ENCODE assay signal across 8 mouse cellular contexts in genomic region chr1:152084638-152085345, GRCm38 (mm10). TPM values are rescaled to one million over a fixed set of nuclear protein-coding genes. Genes with fewer than 3 reads are reported as not detected.
DNase-seq lines count a peak whose midpoint lies in the region; ATAC-seq and TF ChIP-seq lines count a peak whose summit lies in the region.

No protein-coding gene starts in this region.

- H3K4me3 ChIP-seq in ES-Bruce4 (ENCODE audit: low read depth, low read length): peak overlapping the region; percentile 81
- peak overlapping the region; percentile 43 for H3K4me3 ChIP-seq in brown adipose tissue, adult 24 weeks (ENCODE audit: insufficient read depth, low read depth, low read length)
- peak overlapping the region; percentile 58 for H3K4me3 ChIP-seq in gastrocnemius, adult 2 months
- no peak overlapping the region for H3K4me3 ChIP-seq in hindbrain, embryonic 14.5 days (replicated peaks; ENCODE audit: low read length)
- H3K4me3 ChIP-seq in liver, embryonic 11.5 days (ENCODE audit: low read depth, low read length): no peak overlapping the region; the same call in 1 of the 2 replicates

- TF ChIP-seq EP300 in ES-Bruce4 (IDR thresholded peaks at IDR 0.05; ENCODE audit: insufficient read depth, low read depth, low read length): no peak

- TF ChIP-seq POLR2A in ES-Bruce4 (IDR thresholded peaks at IDR 0.05; ENCODE audit: insufficient read depth, low read length): no peak

- no peaks in the 10 kb centered on the region for H3K9me3 ChIP-seq in ES-Bruce4 (replicated peaks; ENCODE audit: control insufficient read depth, insufficient read depth, low read length, poor library complexity, severe bottlenecking)
- H3K9me3 ChIP-seq in hindbrain, embryonic 14.5 days (ENCODE audit: control insufficient read depth, low read length): no peaks in the 10 kb centered on the region
- H3K9me3 ChIP-seq in liver, embryonic 11.5 days (ENCODE audit: control insufficient read depth, low read length): no peaks in the 10 kb centered on the region

- peak; percentile 81 for DNase-seq in gastrocnemius, adult 2 months
- no peak for DNase-seq in hindbrain, embryonic 14.5 days (ENCODE audit: low spot score)
- no peak for DNase-seq in liver, embryonic 11.5 days (ENCODE audit: low spot score)
- no peak for DNase-seq in adipocyte (ENCODE audit: low spot score)
- DNase-seq in spleen, postnatal 4 days (ENCODE audit: low spot score in 2 of 2): no peak

- H3K27me3 ChIP-seq in ES-Bruce4 (ENCODE audit: control insufficient read depth, insufficient read depth, low read length, poor library complexity, severe bottlenecking): no peaks in the 10 kb centered on the region
- H3K27me3 ChIP-seq in hindbrain, embryonic 14.5 days (ENCODE audit: control insufficient read depth, insufficient read depth, low read length): no peaks in the 10 kb centered on the region
- peaks cover 31% of the 10 kb centered on the region for H3K27me3 ChIP-seq in liver, embryonic 11.5 days (replicated peaks; ENCODE audit: control insufficient read depth, insufficient read depth, low read length)

- peak overlapping the region; percentile 71 for H3K9ac ChIP-seq in ES-Bruce4 (ENCODE audit: low read depth, poor library complexity, severe bottlenecking)
- no peak overlapping the region for H3K9ac ChIP-seq in hindbrain, embryonic 14.5 days
- H3K9ac ChIP-seq in liver, embryonic 11.5 days (ENCODE audit: low read depth, low read length): no peak overlapping the region

- intact Hi-C loops in gastrocnemius, adult 2 months (cut with DNase I): loop anchor here (5.0 kb wide), 3 partner anchors 97 to 262 kb away; no protein-coding TSS in a partner anchor

- H3K36me3 ChIP-seq in ES-Bruce4 (ENCODE audit: control insufficient read depth, insufficient read depth, low read length, poor library complexity, severe bottlenecking): no peaks in the 10 kb centered on the region
- H3K36me3 ChIP-seq in hindbrain, embryonic 14.5 days (replicated peaks; ENCODE audit: control insufficient read depth, insufficient read depth): no peaks in the 10 kb centered on the region
- H3K36me3 ChIP-seq in liver, embryonic 11.5 days (ENCODE audit: control insufficient read depth, insufficient read depth, low read length): no peaks in the 10 kb centered on the region

- TF ChIP-seq CTCF in ES-Bruce4 (IDR thresholded peaks at IDR 0.05; ENCODE audit: low read depth, low read length): no peak
- no peak for TF ChIP-seq CTCF in gastrocnemius, adult 2 months (IDR thresholded peaks at IDR 0.05)

- H3K4me2 ChIP-seq in hindbrain, embryonic 14.5 days (replicated peaks): peak overlapping the region; percentile 86
- peak overlapping the region; percentile 46 for H3K4me2 ChIP-seq in liver, embryonic 11.5 days

- 27% methylated on average over 15 of the region's 15 CpGs for WGBS in hindbrain, embryonic 14.5 days
- 22% methylated on average over 15 of the region's 15 CpGs for WGBS in liver, embryonic 11.5 days

- H3K27ac ChIP-seq in ES-Bruce4 (ENCODE audit: insufficient read depth, low read length): no peak overlapping the region
- peak overlapping the region; percentile 32 for H3K27ac ChIP-seq in brown adipose tissue, adult 24 weeks (replicated peaks; ENCODE audit: low read depth, low read length)
- H3K27ac ChIP-seq in gastrocnemius, adult 2 months: peak overlapping the region; percentile 75
- peak overlapping the region; percentile 43; the same call in 1 of the 2 replicates for H3K27ac ChIP-seq in hindbrain, embryonic 14.5 days
- H3K27ac ChIP-seq in liver, embryonic 11.5 days (ENCODE audit: low read depth, low read length): no peak overlapping the region

- ATAC-seq in hindbrain, embryonic 14.5 days (ENCODE audit: low FRiP score): no peak
- no peak for ATAC-seq in liver, embryonic 11.5 days (replicated peaks; ENCODE audit: low FRiP score)
- ATAC-seq in monocyte, adult 5-6 weeks (replicated peaks; ENCODE audit: insufficient number of reproducible peaks, low FRiP score, low TSS enrichment, poor library complexity, severe bottlenecking): peak; percentile 82

- H3K4me1 ChIP-seq in ES-Bruce4 (ENCODE audit: control insufficient read depth, insufficient read depth, low read length): peaks cover 2% of the 10 kb centered on the region
- H3K4me1 ChIP-seq in brown adipose tissue, adult 24 weeks (ENCODE audit: control insufficient read depth, insufficient read depth, insufficient read length, low read length): 0 out of 2 replicates have a peak, but pooled peaks cover 4% of the 10 kb centered on the region
- H3K4me1 ChIP-seq in hindbrain, embryonic 14.5 days (replicated peaks; ENCODE audit: control insufficient read depth, insufficient read depth, low read length): peaks cover 61% of the 10 kb centered on the region
- peaks cover 6% of the 10 kb centered on the region for H3K4me1 ChIP-seq in liver, embryonic 11.5 days (replicated peaks; ENCODE audit: control insufficient read depth, insufficient read depth, low read length)

RNA-seq across cellular contexts. Expression of gene 1700025G04Rik, which starts 5.1 kb away (rescaled TPM):
- polyA plus RNA-seq in ES-Bruce4 (2011; ENCODE audit: insufficient read depth, insufficient read length, low read depth, missing spikeins): 12.4 and 14.3 TPM in 2 replicates
- 4.4 and 6.1 TPM in 2 replicates for polyA plus RNA-seq in brown adipose tissue, adult 24 weeks (2012; ENCODE audit: insufficient read depth, insufficient read length, missing spikeins)
- total RNA-seq in gastrocnemius, adult 2 months (2021): 10 to 100 TPM; 66.2 to 72.2 TPM
- 28.8 and 32.6 TPM in 2 replicates for polyA plus RNA-seq in hindbrain, embryonic 14.5 days (2014; fragmentation: Nextera tagmentation; extraction: Ambion mirVana)
- polyA plus RNA-seq in liver, embryonic 11.5 days (2014; fragmentation: Nextera tagmentation; extraction: Ambion mirVana): 8.7 and 8.9 TPM in 2 replicates
- 20.3 to 79.7 TPM (median 27.8 TPM) in 3 replicates for total RNA-seq in monocyte, adult 5-6 weeks (2017)

Comparison
In these comparisons a context has a peak if more than half of its experiments do, and no peak if none do; other contexts are left out.
1. H3K27ac ChIP-seq: peak in brown adipose tissue, adult 24 weeks (single experiment), gastrocnemius, adult 2 months (single experiment) and hindbrain, embryonic 14.5 days (single experiment); none in ES-Bruce4 (single experiment) and liver, embryonic 11.5 days (single experiment).
2. H3K4me3 ChIP-seq: peak in ES-Bruce4 (single experiment), brown adipose tissue, adult 24 weeks (single experiment) and gastrocnemius, adult 2 months (single experiment); none in hindbrain, embryonic 14.5 days (single experiment) and liver, embryonic 11.5 days (single experiment).